Mouse (Mus musculus) cerebellum, adult 2 months (tissue): Measurements from ENCODE around the gene Gabarap. TPM values are rescaled to one million over a fixed set of nuclear protein-coding genes. Genes with fewer than 3 reads are reported as not detected.

Experiments used
- DNase-seq, 2 experiments: peaks; one replicate each; pipeline ENCODE4 v3.0.0; 2021
- H3K27ac ChIP-seq: fragments of 200-500 bp; 2 replicates; pipeline ENCODE4 v1.5.1; 2012; ENCODE audit warnings: low read length, control low read depth, inconsistent platforms; ENCODE audit not compliant: insufficient read depth
- H3K27me3 ChIP-seq: fragments of 200-500 bp; 2 replicates; pipeline ENCODE4 v1.6.1; 2012; ENCODE audit warnings: inconsistent platforms, mild to moderate bottlenecking, low read length, moderate library complexity; ENCODE audit not compliant: control insufficient read depth, insufficient read depth
- H3K4me1 ChIP-seq: fragments of 200-500 bp; 2 replicates; pipeline ENCODE4 v1.6.1; 2011; ENCODE audit warnings: low read length; ENCODE audit not compliant: control insufficient read depth, insufficient read depth
- H3K4me3 ChIP-seq: fragments of 200-500 bp; replicated peaks from 2 replicates; pipeline ENCODE3; 2011; ENCODE audit warnings: mild to moderate bottlenecking, low read depth, low read length, control low read depth; ENCODE audit not compliant: insufficient read depth
- CTCF ChIP-seq: fragments of 200-500 bp; IDR thresholded peaks from 2 replicates; pipeline ENCODE4 v1.5.1; 2011; ENCODE audit warnings: low read depth, mild to moderate bottlenecking, control low read depth, low read length, moderate library complexity, borderline replicate concordance; ENCODE audit not compliant: insufficient read depth
- POLR2A ChIP-seq: fragments of 200-500 bp; IDR thresholded peaks from 2 replicates; pipeline ENCODE4 v1.6.1; 2011; ENCODE audit warnings: low read length, control low read depth, borderline replicate concordance; ENCODE audit not compliant: insufficient read depth
- WGBS: fragments of 180-500 bp; shearing (Covaris S2); methylation state at CpG from one replicate; pipeline ENCODE4 v1.1.7; 2018; 5-methylcytosine and 5-hydroxymethylcytosine counted together
- polyA plus RNA-seq: library from polyadenylated mRNA; depleted of rRNA; stranded (reverse); fragments of >200 nt; gene quantifications from 2 replicates; pipeline ENCODE4 v1.2.3, GENCODE M21; 2012; rRNA removed

Gabarap gene
- 344 and 366 TPM in 2 replicates for polyA plus RNA-seq

GRCm38 (mm10) chr11:69990850-69991691 is at the start of gene Gabarap:
TSS of gene Gabarap (plus strand) at chr11:69991143.
- Histone ChIP-seq H3K27ac (peak within 1 kb of the TSS; percentile 73), H3K4me3 (peak within 1 kb of the TSS; percentile 91), H3K27me3 (no peaks in the 10 kb centered on the region), H3K4me1 (0 out of 2 replicates have a peak, but pooled peaks cover 3% of the 10 kb centered on the region)
- under 1% methylated on average over 40 of the region's 40 CpGs for WGBS
- DNase-seq = peak; percentile 95 to 96
- TF ChIP-seq CTCF = no peak
- TF ChIP-seq POLR2A = peak; percentile 56

- no peak overlapping the region for H3K4me3 ChIP-seq
- peaks cover 4% of the 10 kb centered on the region; the same call in 1 of the 2 replicates for H3K4me1 ChIP-seq
- TF ChIP-seq CTCF (no peak), POLR2A (no peak)
- DNase-seq = no peak
- H3K27ac ChIP-seq = no peak overlapping the region
- 83% methylated on average over 13 of the region's 13 CpGs for WGBS
- H3K27me3 ChIP-seq = peaks cover 2% of the 10 kb centered on the region; the same call in 1 of the 2 replicates
Measured at GRCm38 (mm10) chr11:69945216-69945615, 45.7 kb upstream of the Gabarap start.

- TF ChIP-seq POLR2A = no peak
- no peak for TF ChIP-seq CTCF
- WGBS = 70% methylated on average over 18 of the region's 18 CpGs
- Histone ChIP-seq H3K4me3 (no peak overlapping the region), H3K27ac (no peak overlapping the region), H3K4me1 (no peaks in the 10 kb centered on the region), H3K27me3 (peaks cover 2% of the 10 kb centered on the region; the same call in 1 of the 2 replicates)
- DNase-seq = no peak
Measured at GRCm38 (mm10) chr11:69945997-69946891, 44.7 kb upstream of the Gabarap start.

- no peak for DNase-seq
- Histone ChIP-seq H3K4me3 (peak overlapping the region; percentile 25), H3K27me3 (peaks cover 2% of the 10 kb centered on the region; the same call in 1 of the 2 replicates), H3K4me1 (no peaks in the 10 kb centered on the region), H3K27ac (no peak overlapping the region)
- TF ChIP-seq POLR2A (no peak), CTCF (no peak)
- 12% methylated on average over 29 of the region's 29 CpGs for WGBS
Measured at GRCm38 (mm10) chr11:69947337-69948065, 43.4 kb upstream of the Gabarap start.

GRCm38 (mm10) chr11:69948066-69948762 is 42.7 kb upstream of the Gabarap start, which contains the start of gene Slc2a4:
TSS of gene Slc2a4 (minus strand) at chr11:69948188.
- Histone ChIP-seq H3K27me3 (peaks cover 2% of the 10 kb centered on the region; the same call in 1 of the 2 replicates), H3K27ac (no peak within 1 kb of the TSS), H3K4me1 (no peaks in the 10 kb centered on the region), H3K4me3 (peak within 1 kb of the TSS; percentile 27)
- no peak for TF ChIP-seq POLR2A
- TF ChIP-seq CTCF = no peak
- DNase-seq = peak; percentile 54 to 57
- WGBS = under 1% methylated on average over 34 of the region's 34 CpGs

- TF ChIP-seq CTCF = peak; percentile 93
- TF ChIP-seq POLR2A = no peak
- no peak overlapping the region for H3K27ac ChIP-seq
Measured at GRCm38 (mm10) chr11:69948763-69949150, 42.2 kb upstream of the Gabarap start.

More at GRCm38 (mm10) chr11:69948763-69949150, 42.2 kb upstream of the Gabarap start:
- DNase-seq = peak; percentile 73 to 82
- Histone ChIP-seq H3K4me3 (peak overlapping the region; percentile 8), H3K27me3 (peaks cover 2% of the 10 kb centered on the region; the same call in 1 of the 2 replicates), H3K4me1 (no peaks in the 10 kb centered on the region)
- WGBS = under 1% methylated on average over 14 of the region's 14 CpGs
